Mouse (Mus musculus) ES-E14 (cell line): ENCODE measurements around the gene Trappc6a. TPM values are rescaled to one million over a fixed set of nuclear protein-coding genes. Genes with fewer than 3 reads are reported as not detected.

Experiments
- DNase-seq: peaks from one replicate; pipeline ENCODE4 v3.0.0-alpha.2; 2013; ENCODE audit warnings: low read depth, low spot score
- H3K27ac ChIP-seq: 2 replicates; pipeline ENCODE4 v1.5.1; 2012; ENCODE audit warnings: low read depth, mild to moderate bottlenecking, low read length, moderate library complexity, mixed read lengths; ENCODE audit not compliant: poor library complexity, insufficient read depth, severe bottlenecking
- H3K36me3 ChIP-seq: 2 replicates; pipeline ENCODE4 v1.6.1; 2012; ENCODE audit warnings: mild to moderate bottlenecking, low read length, moderate library complexity, mixed read lengths; ENCODE audit not compliant: control insufficient read depth, poor library complexity, insufficient read depth, severe bottlenecking
- H3K4me1 ChIP-seq, 2 experiments: fragments of 150-350 bp in 1 of 2; sonication (generic) in 1 of 2; 2 replicates each; pipeline ENCODE4 v1.6.1; 2012; ENCODE audit warnings: low read length in 2 of 2, mild to moderate bottlenecking in 1 of 2, mixed read lengths in 1 of 2; ENCODE audit not compliant: control insufficient read depth in 2 of 2, insufficient read depth in 2 of 2, poor library complexity in 1 of 2
- H3K4me3 ChIP-seq, 2 experiments: fragments of 150-350 bp in 1 of 2; sonication (generic) in 1 of 2; 2 replicates each; pipeline ENCODE4 v1.5.1; 2012; ENCODE audit warnings: low read length in 2 of 2, low read depth in 1 of 2, mild to moderate bottlenecking in 1 of 2, mixed read lengths in 1 of 2; ENCODE audit not compliant: insufficient read depth in 1 of 2, poor library complexity in 1 of 2, severe bottlenecking in 1 of 2
- H3K9ac ChIP-seq: 2 replicates; pipeline ENCODE4 v1.6.1; 2012; ENCODE audit warnings: low read depth, mild to moderate bottlenecking, low read length, mixed read lengths; ENCODE audit not compliant: poor library complexity, insufficient read depth, severe bottlenecking
- H3K9me3 ChIP-seq: fragments of 150-350 bp; sonication (generic); 2 replicates; pipeline ENCODE4 v1.6.1; 2012; ENCODE audit warnings: low read depth, mild to moderate bottlenecking, low read length; ENCODE audit not compliant: control insufficient read depth, insufficient read depth
- CHD2 ChIP-seq: IDR thresholded peaks from 2 replicates; pipeline ENCODE4 v1.6.1; 2014; ENCODE audit warnings: mild to moderate bottlenecking, low read depth, low read length, inconsistent platforms
- HCFC1 ChIP-seq: IDR thresholded peaks from 2 replicates; pipeline ENCODE4 v1.6.1; 2012; ENCODE audit warnings: low read length, inconsistent platforms, borderline replicate concordance; ENCODE audit not compliant: insufficient read depth
- MAFK ChIP-seq: IDR thresholded peaks from 2 replicates; pipeline ENCODE4 v1.6.1; 2014; ENCODE audit warnings: mild to moderate bottlenecking, low read depth, low read length, inconsistent platforms; ENCODE audit not compliant: insufficient read depth
- ZC3H11A ChIP-seq: IDR thresholded peaks from 2 replicates; pipeline ENCODE4 v1.6.1; 2012; ENCODE audit warnings: low read depth, mild to moderate bottlenecking, inconsistent platforms, low read length, borderline replicate concordance
- ZNF384 ChIP-seq: IDR thresholded peaks from 2 replicates; pipeline ENCODE4 v1.6.1; 2012; ENCODE audit warnings: low read depth, low read length, inconsistent platforms
- in situ Hi-C, 2 experiments: fragments of 600-800 bp; cut with MboI; formaldehyde crosslinking; loops; one replicate each; pipeline ENCODE4 v1.15.1; 2025; ENCODE audit warnings: low sequenced_read_pairs in 2 of 2, inconsistent platforms in 1 of 2; ENCODE audit not compliant: unreplicated experiment in 2 of 2
- total RNA-seq: library from RNA; depleted of rRNA; stranded (reverse); fragments of 300-350 nt; gene quantifications from 2 replicates; pipeline ENCODE4 v1.2.3, GENCODE M21; 2012

The Trappc6a gene
- total RNA-seq, 1 experiment: 33.2 TPM

DNA sequence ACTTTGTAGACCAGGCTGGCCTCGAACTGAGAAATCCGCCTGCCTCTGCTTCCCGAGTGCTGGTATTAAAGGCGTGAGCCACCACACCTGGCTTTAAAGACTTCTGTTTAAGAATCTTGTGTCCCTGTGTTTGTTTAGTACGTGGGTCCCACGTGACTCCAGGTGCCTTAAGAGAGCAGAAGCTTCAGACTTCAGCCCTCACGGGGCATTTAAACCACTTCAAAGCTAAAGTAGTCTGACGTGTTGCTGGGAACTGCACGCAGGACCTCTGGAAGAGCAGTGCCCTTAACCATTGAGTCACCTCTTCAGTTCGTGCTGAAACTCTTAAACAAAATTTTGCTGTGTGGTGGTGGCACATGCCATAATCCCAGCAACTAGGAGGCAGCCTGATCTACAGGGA lies 41.2 kb downstream of the Trappc6a start:
- Histone ChIP-seq H3K36me3 (peaks cover 12% of the 10 kb centered on the region; the same call in 1 of the 2 replicates), H3K4me1 (no peaks in the 10 kb centered on the region), H3K9me3 (no peaks in the 10 kb centered on the region), H3K27ac (no peak overlapping the region), H3K9ac (no peak overlapping the region), H3K4me3 (no peak overlapping the region)
- TF ChIP-seq HCFC1 (no peak), CHD2 (no peak), ZC3H11A (no peak), ZNF384 (no peak), MAFK (no peak)
- in situ Hi-C loops: no loop called here
- no peak for DNase-seq

- TF ChIP-seq ZNF384: no peak
- TF ChIP-seq CHD2: no peak
- TF ChIP-seq MAFK: no peak
- TF ChIP-seq ZC3H11A: no peak
- TF ChIP-seq HCFC1: no peak
- no peaks in the 10 kb centered on the region for H3K4me1 ChIP-seq
- no peaks in the 10 kb centered on the region for H3K9me3 ChIP-seq
- in situ Hi-C loops: no loop called here
- H3K27ac ChIP-seq: no peak overlapping the region
- H3K9ac ChIP-seq: no peak overlapping the region
- DNase-seq: no peak
- no peak overlapping the region for H3K4me3 ChIP-seq
- peaks cover 11% of the 10 kb centered on the region; the same call in 1 of the 2 replicates for H3K36me3 ChIP-seq
These were observed 43.4 kb downstream of the Trappc6a start for GRCm38 (mm10) chr7:19551634-19552033.

DNA sequence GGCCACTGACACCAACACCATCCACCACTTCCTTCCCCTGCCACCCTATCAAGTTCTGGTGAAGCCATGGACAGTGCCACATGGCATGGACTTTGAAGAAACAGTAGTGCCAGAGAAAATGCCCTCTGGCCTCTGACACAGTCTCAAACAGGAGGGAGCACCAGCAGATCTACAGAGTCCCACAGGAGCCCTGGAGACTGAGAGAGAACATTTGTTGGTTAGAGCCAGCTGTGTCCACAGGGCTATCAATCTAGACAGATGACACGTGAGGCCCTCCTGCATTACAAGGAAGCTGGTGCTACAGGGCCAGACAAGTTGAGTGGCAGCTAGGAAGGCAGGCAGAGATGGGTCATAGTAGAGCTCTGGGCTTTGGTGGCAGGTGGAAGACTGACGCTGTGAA lies 44.2 kb downstream of the Trappc6a start:
- H3K4me3 ChIP-seq: no peak overlapping the region
- in situ Hi-C loops: no loop called here
- no peaks in the 10 kb centered on the region for H3K9me3 ChIP-seq
- peaks cover 15% of the 10 kb centered on the region; the same call in 1 of the 2 replicates for H3K36me3 ChIP-seq
- TF ChIP-seq ZNF384 (no peak), HCFC1 (no peak), CHD2 (no peak), ZC3H11A (no peak), MAFK (no peak)
- DNase-seq: no peak
- H3K9ac ChIP-seq: no peak overlapping the region
- no peaks in the 10 kb centered on the region for H3K4me1 ChIP-seq
- H3K27ac ChIP-seq: no peak overlapping the region

GRCm38 (mm10) chr7:19554168-19554567 lies 46.0 kb downstream of the Trappc6a start:
- Histone ChIP-seq H3K36me3 (peaks cover 24% of the 10 kb centered on the region; the same call in 1 of the 2 replicates), H3K4me3 (no peak overlapping the region), H3K9ac (no peak overlapping the region), H3K27ac (no peak overlapping the region), H3K4me1 (peaks cover 2% of the 10 kb centered on the region in 2 experiments; a peak in 1 of 4 replicates), H3K9me3 (no peaks in the 10 kb centered on the region)
- in situ Hi-C loops: no loop called here
- no peak for TF ChIP-seq CHD2
- no peak for TF ChIP-seq ZNF384
- no peak for TF ChIP-seq ZC3H11A
- no peak for TF ChIP-seq HCFC1
- TF ChIP-seq MAFK: no peak
- DNase-seq: no peak

GRCm38 (mm10) chr7:19557086-19557485 lies 48.9 kb downstream of the Trappc6a start:
- TF ChIP-seq MAFK: no peak
- no peak for TF ChIP-seq ZC3H11A
- no peak for TF ChIP-seq ZNF384
- no peak for TF ChIP-seq HCFC1
- TF ChIP-seq CHD2: no peak
- H3K9me3 ChIP-seq: no peaks in the 10 kb centered on the region
- in situ Hi-C loops: no loop called here
- H3K4me3 ChIP-seq: no peak overlapping the region
- DNase-seq: no peak
- H3K27ac ChIP-seq: no peak overlapping the region
- H3K9ac ChIP-seq: no peak overlapping the region
- H3K36me3 ChIP-seq: peaks cover 22% of the 10 kb centered on the region; the same call in 1 of the 2 replicates
- peaks cover 2 to 4% of the 10 kb centered on the region in 2 experiments; a peak in 1 of 4 replicates for H3K4me1 ChIP-seq
